Mouse (Mus musculus) myocyte (in vitro differentiated cells): Measurements from ENCODE around the gene Zfp169.

Experiments
- E2F4 ChIP-seq: IDR thresholded peaks from one replicate; pipeline ENCODE4 v1.6.1; 2011; ENCODE audit warnings: mild to moderate bottlenecking, control low read depth, moderate library complexity; ENCODE audit not compliant: insufficient read depth
- MYOD1 ChIP-seq, 3 experiments: IDR thresholded peaks; one replicate each; pipeline ENCODE4 v1.6.1; 2011; ENCODE audit warnings: control low read depth in 2 of 3, low read depth in 2 of 3, mild to moderate bottlenecking in 2 of 3, moderate library complexity in 1 of 3; ENCODE audit not compliant: insufficient read length in 2 of 3, control insufficient read depth in 1 of 3
- MYOG ChIP-seq, 3 experiments: IDR thresholded peaks; one replicate each; pipeline ENCODE4 v1.6.1; 2011; ENCODE audit warnings: control low read depth in 2 of 3, low read depth in 2 of 3, mild to moderate bottlenecking in 2 of 3; ENCODE audit not compliant: insufficient read length in 2 of 3, control insufficient read depth in 1 of 3, insufficient read depth in 1 of 3
- POLR2A ChIP-seq: IDR thresholded peaks from one replicate; pipeline ENCODE4 v1.6.1; 2011; ENCODE audit warnings: low read depth, mild to moderate bottlenecking, control low read depth, moderate library complexity; ENCODE audit not compliant: insufficient read length
- POLR2AphosphoS2 ChIP-seq: IDR thresholded peaks from one replicate; pipeline ENCODE4 v1.6.1; 2011; ENCODE audit warnings: low read depth, control low read depth; ENCODE audit not compliant: insufficient read length
- TCF12 ChIP-seq: IDR thresholded peaks from one replicate; pipeline ENCODE4 v1.6.1; 2011; ENCODE audit warnings: mild to moderate bottlenecking, control low read depth; ENCODE audit not compliant: poor library complexity, insufficient read depth, severe bottlenecking
- USF1 ChIP-seq: IDR thresholded peaks from one replicate; pipeline ENCODE4 v1.6.1; 2011; ENCODE audit warnings: low read depth, mild to moderate bottlenecking, control low read depth, moderate library complexity

GRCm38 (mm10) chr13:48508661-48509060 is 4.6 kb downstream of the Zfp169 start:
- no peak for TF ChIP-seq USF1
- TF ChIP-seq TCF12, result no peak
- no peak for TF ChIP-seq POLR2A
- TF ChIP-seq MYOD1 (IDR thresholded peaks at IDR 0.05; ENCODE audit: control insufficient read depth in 1 of 3, insufficient read length in 2 of 3, low read depth in 2 of 3), result no peak
- no peak for TF ChIP-seq POLR2AphosphoS2
- no peak for TF ChIP-seq MYOG (IDR thresholded peaks at IDR 0.05; ENCODE audit: control insufficient read depth in 1 of 3, insufficient read depth in 1 of 3, insufficient read length in 2 of 3, low read depth in 2 of 3)
- TF ChIP-seq E2F4, result no peak
